Mouse (Mus musculus) thymus, adult 2 months (tissue): ENCODE measurements around the gene Nkx6-1. TPM values are rescaled to one million over a fixed set of nuclear protein-coding genes. Genes with fewer than 3 reads are reported as not detected.

Experiments used
- DNase-seq: peaks from one replicate; pipeline ENCODE4 v3.0.0; 2021
- H3K27ac ChIP-seq: fragments of 200-500 bp; 2 replicates; pipeline ENCODE4 v1.5.1; 2012; ENCODE audit warnings: low read length, control low read depth; ENCODE audit not compliant: control insufficient read depth, insufficient read depth
- H3K27me3 ChIP-seq: fragments of 200-500 bp; 2 replicates; pipeline ENCODE4 v1.6.1; 2012; ENCODE audit warnings: mild to moderate bottlenecking, low read length, moderate library complexity, mixed read lengths; ENCODE audit not compliant: control insufficient read depth, insufficient read depth
- H3K36me3 ChIP-seq: fragments of 200-500 bp; 2 replicates; pipeline ENCODE4 v1.6.1; 2012; ENCODE audit warnings: mild to moderate bottlenecking, low read length, moderate library complexity; ENCODE audit not compliant: control insufficient read depth, insufficient read depth
- H3K4me1 ChIP-seq: fragments of 200-500 bp; replicated peaks from 2 replicates; pipeline ENCODE4 v1.6.1; 2012; ENCODE audit warnings: low read length; ENCODE audit not compliant: control insufficient read depth, insufficient read depth
- H3K4me3 ChIP-seq: fragments of 200-500 bp; 2 replicates; pipeline ENCODE4 v1.5.1; 2012; ENCODE audit warnings: mild to moderate bottlenecking, low read length, control low read depth, moderate library complexity; ENCODE audit not compliant: control insufficient read depth, insufficient read depth
- CTCF ChIP-seq: fragments of 200-500 bp; IDR thresholded peaks from 2 replicates; pipeline ENCODE4 v1.5.1; 2012; ENCODE audit warnings: mild to moderate bottlenecking, control low read depth, low read length, moderate library complexity, borderline replicate concordance; ENCODE audit not compliant: control insufficient read depth, poor library complexity, insufficient read depth; ENCODE audit errors: extremely low read depth
- POLR2A ChIP-seq: fragments of 200-500 bp; IDR thresholded peaks from 2 replicates; pipeline ENCODE4 v1.6.1; 2012; ENCODE audit warnings: mild to moderate bottlenecking, low read length, control low read depth, moderate library complexity; ENCODE audit not compliant: control insufficient read depth, poor library complexity, insufficient read depth; ENCODE audit errors: extremely low read depth
- WGBS: fragments of 180-500 bp; shearing (Covaris S2); methylation state at CpG from one replicate; pipeline ENCODE4 v1.1.7; 2018; 5-methylcytosine and 5-hydroxymethylcytosine counted together
- polyA plus RNA-seq: library from polyadenylated mRNA; depleted of rRNA; stranded (reverse); fragments of >200 nt; gene quantifications from 2 replicates; pipeline ENCODE4 v1.2.3, GENCODE M21; 2012; rRNA removed

Gene Nkx6-1
- 0.05 TPM in 1 of 2 replicates, not detected in the other for polyA plus RNA-seq

DNA sequence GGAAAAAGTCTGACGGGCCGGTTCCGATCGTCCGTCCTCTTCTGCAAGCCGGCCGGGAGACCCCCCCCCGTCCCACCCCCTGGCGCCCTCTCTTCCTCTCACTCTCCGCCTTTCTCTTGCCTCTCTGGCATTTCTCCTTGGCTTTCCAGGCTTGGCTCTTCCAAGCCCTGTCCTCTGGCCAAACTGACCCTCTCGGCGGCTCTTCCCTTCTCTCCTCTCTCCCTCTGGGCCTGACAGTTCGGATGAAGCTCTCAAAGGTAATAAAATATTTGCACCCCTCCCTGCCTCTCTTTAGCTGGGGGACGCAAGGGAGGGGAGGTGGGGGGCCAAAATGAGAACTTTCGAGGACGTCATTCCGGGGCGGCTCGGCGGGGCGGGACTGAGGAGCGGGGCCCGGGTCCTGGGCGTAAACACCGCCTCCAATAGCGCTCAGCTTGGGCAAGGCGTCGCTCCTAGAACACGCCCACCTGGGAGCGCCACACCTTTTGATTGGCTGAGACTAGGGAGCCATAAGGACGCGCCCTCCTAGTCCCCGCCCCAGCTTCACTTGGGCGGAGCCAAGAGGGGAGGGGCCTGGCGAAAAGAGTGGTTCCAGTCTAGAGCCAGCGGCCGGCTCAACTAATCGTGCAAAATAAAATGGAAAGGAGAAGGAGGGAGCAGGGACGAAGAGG, at the start of gene Nkx6-1:
TSS of gene Nkx6-1 (minus strand) at position 52 of the 671 bp plus-strand sequence.
- no peak for TF ChIP-seq CTCF
- TF ChIP-seq POLR2A = no peak
- 1% methylated on average over 39 of the region's 39 CpGs for WGBS
- Histone ChIP-seq H3K4me1 (peaks cover 2% of the 10 kb centered on the region; the same call in 1 of the 2 replicates), H3K27me3 (peaks cover 19% of the 10 kb centered on the region), H3K4me3 (no peak within 1 kb of the TSS), H3K27ac (no peak within 1 kb of the TSS), H3K36me3 (no peaks in the 10 kb centered on the region)
- DNase-seq = no peak

DNA sequence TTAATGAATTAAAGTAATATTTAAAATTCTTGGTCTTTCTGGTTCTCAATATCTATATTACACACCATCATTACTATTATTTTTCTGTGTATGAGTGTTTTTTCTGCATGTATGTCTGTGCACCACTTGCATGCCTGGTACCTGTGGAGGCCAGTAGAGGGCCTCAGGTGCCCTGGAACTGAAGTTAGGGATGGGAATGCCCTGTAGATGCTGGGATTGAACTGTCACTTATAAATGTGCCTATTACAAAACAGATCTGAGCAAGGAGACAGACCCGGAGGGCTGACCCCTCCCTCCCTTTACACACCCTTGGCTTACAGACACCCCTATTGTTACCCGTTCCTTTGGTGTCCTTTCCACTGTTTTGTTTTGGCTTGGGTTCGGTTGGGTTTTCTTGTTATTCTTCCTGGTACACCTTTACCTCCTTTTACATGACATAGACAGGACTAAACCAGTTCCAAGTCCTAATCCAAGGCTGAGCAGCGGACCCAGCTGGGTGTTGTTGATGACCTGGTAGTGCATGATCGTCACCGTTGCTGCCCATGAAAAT, 48.3 kb upstream of the Nkx6-1 start:
- no peak for DNase-seq
- Histone ChIP-seq H3K4me3 (no peak overlapping the region), H3K27me3 (no peaks in the 10 kb centered on the region), H3K27ac (no peak overlapping the region), H3K4me1 (no peaks in the 10 kb centered on the region), H3K36me3 (no peaks in the 10 kb centered on the region)
- TF ChIP-seq CTCF = no peak
- no peak for TF ChIP-seq POLR2A
- 91% methylated on average over 6 of the region's 6 CpGs for WGBS

DNA sequence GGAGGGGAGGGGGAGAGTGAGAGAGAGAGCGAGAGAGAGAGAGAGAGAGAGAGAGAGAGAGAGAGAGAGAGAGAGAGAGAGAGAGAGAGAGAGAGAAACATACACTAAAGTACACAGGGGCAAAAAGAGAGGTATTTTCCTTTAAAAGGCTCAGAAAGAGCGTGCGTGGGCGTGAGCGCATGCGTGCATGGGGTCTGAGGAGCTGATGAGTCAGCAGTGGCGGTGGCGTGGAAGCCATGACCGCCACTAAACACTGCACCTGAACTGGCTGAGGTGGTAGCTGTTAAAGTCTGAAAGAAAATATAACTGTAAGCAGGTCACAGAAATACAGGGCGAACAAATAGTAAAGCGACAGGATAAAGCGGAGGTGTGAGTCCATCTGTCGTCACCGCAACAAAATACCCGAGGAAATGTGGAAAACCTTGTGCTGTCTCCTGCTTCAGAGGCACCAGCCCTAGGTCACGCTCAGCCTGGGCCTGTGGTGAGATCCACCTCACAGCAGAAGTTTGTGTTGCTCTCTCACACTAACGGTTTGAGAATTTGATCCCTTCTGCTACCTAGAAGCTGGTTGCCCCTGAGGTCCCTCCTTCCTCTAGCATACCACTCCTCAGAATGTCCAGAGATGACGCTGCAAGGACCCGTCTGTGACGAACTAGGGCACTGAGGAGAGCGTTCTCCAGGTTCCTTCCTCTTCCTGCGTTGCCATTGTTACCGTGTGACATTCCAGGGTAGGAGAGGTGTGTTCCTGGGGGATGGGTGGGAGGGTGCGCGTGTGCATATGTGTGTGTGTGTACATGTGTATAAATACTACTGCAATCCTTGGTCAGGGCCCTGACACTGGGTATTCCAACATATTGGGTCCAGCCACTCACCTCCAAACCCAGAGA, 38.8 kb upstream of the Nkx6-1 start:
- Histone ChIP-seq H3K36me3 (no peaks in the 10 kb centered on the region), H3K4me1 (no peaks in the 10 kb centered on the region), H3K4me3 (no peak overlapping the region), H3K27me3 (no peaks in the 10 kb centered on the region), H3K27ac (no peak overlapping the region)
- no peak for DNase-seq
- TF ChIP-seq POLR2A (no peak), CTCF (no peak)
- 68% methylated on average over 24 of the region's 25 CpGs for WGBS

GRCm38 (mm10) chr5:101702636-101703035, 37.8 kb upstream of the Nkx6-1 start:
- DNase-seq = no peak
- Histone ChIP-seq H3K4me3 (no peak overlapping the region), H3K27ac (no peak overlapping the region), H3K4me1 (no peaks in the 10 kb centered on the region), H3K27me3 (no peaks in the 10 kb centered on the region), H3K36me3 (no peaks in the 10 kb centered on the region)
- no peak for TF ChIP-seq POLR2A
- no peak for TF ChIP-seq CTCF
- 91% methylated on average over 11 of the region's 11 CpGs for WGBS

GRCm38 (mm10) chr5:101700607-101701006, 35.8 kb upstream of the Nkx6-1 start:
- peak; percentile 6 for DNase-seq
- no peaks in the 10 kb centered on the region for H3K4me1 ChIP-seq
- no peaks in the 10 kb centered on the region for H3K36me3 ChIP-seq
- no peak overlapping the region for H3K4me3 ChIP-seq
- 2% methylated on average over 3 of the region's 3 CpGs for WGBS
- no peak for TF ChIP-seq POLR2A
- no peak for TF ChIP-seq CTCF
- no peak overlapping the region for H3K27ac ChIP-seq
- no peaks in the 10 kb centered on the region for H3K27me3 ChIP-seq

- H3K4me1 ChIP-seq = no peaks in the 10 kb centered on the region
- peak; percentile 3 for DNase-seq
- H3K27me3 ChIP-seq = no peaks in the 10 kb centered on the region
- 39% methylated on average over 15 of the region's 15 CpGs for WGBS
- H3K36me3 ChIP-seq = no peaks in the 10 kb centered on the region
- no peak overlapping the region for H3K4me3 ChIP-seq
- TF ChIP-seq POLR2A = no peak
- TF ChIP-seq CTCF = no peak
- H3K27ac ChIP-seq = no peak overlapping the region
These were observed 23.8 kb upstream of the Nkx6-1 start for GRCm38 (mm10) chr5:101688581-101688980.
